Mouse (Mus musculus) thymus, adult 2 months (tissue): ENCODE results near the gene Ccdc116. TPM values are rescaled to one million over a fixed set of nuclear protein-coding genes. Genes with fewer than 3 reads are reported as not detected.

Experiments used
- DNase-seq: peaks from one replicate; pipeline ENCODE4 v3.0.0; 2021
- H3K27ac ChIP-seq: fragments of 200-500 bp; 2 replicates; pipeline ENCODE4 v1.5.1; 2012; ENCODE audit warnings: low read length, control low read depth; ENCODE audit not compliant: control insufficient read depth, insufficient read depth
- H3K27me3 ChIP-seq: fragments of 200-500 bp; 2 replicates; pipeline ENCODE4 v1.6.1; 2012; ENCODE audit warnings: mild to moderate bottlenecking, low read length, moderate library complexity, mixed read lengths; ENCODE audit not compliant: control insufficient read depth, insufficient read depth
- H3K36me3 ChIP-seq: fragments of 200-500 bp; 2 replicates; pipeline ENCODE4 v1.6.1; 2012; ENCODE audit warnings: mild to moderate bottlenecking, low read length, moderate library complexity; ENCODE audit not compliant: control insufficient read depth, insufficient read depth
- H3K4me1 ChIP-seq: fragments of 200-500 bp; replicated peaks from 2 replicates; pipeline ENCODE4 v1.6.1; 2012; ENCODE audit warnings: low read length; ENCODE audit not compliant: control insufficient read depth, insufficient read depth
- H3K4me3 ChIP-seq: fragments of 200-500 bp; 2 replicates; pipeline ENCODE4 v1.5.1; 2012; ENCODE audit warnings: mild to moderate bottlenecking, low read length, control low read depth, moderate library complexity; ENCODE audit not compliant: control insufficient read depth, insufficient read depth
- CTCF ChIP-seq: fragments of 200-500 bp; IDR thresholded peaks from 2 replicates; pipeline ENCODE4 v1.5.1; 2012; ENCODE audit warnings: mild to moderate bottlenecking, control low read depth, low read length, moderate library complexity, borderline replicate concordance; ENCODE audit not compliant: control insufficient read depth, poor library complexity, insufficient read depth; ENCODE audit errors: extremely low read depth
- POLR2A ChIP-seq: fragments of 200-500 bp; IDR thresholded peaks from 2 replicates; pipeline ENCODE4 v1.6.1; 2012; ENCODE audit warnings: mild to moderate bottlenecking, low read length, control low read depth, moderate library complexity; ENCODE audit not compliant: control insufficient read depth, poor library complexity, insufficient read depth; ENCODE audit errors: extremely low read depth
- WGBS: fragments of 180-500 bp; shearing (Covaris S2); methylation state at CpG from one replicate; pipeline ENCODE4 v1.1.7; 2018; 5-methylcytosine and 5-hydroxymethylcytosine counted together
- polyA plus RNA-seq: library from polyadenylated mRNA; depleted of rRNA; stranded (reverse); fragments of >200 nt; gene quantifications from 2 replicates; pipeline ENCODE4 v1.2.3, GENCODE M21; 2012

Ccdc116 gene
- polyA plus RNA-seq, 1 experiment, result 3.5 TPM

DNA sequence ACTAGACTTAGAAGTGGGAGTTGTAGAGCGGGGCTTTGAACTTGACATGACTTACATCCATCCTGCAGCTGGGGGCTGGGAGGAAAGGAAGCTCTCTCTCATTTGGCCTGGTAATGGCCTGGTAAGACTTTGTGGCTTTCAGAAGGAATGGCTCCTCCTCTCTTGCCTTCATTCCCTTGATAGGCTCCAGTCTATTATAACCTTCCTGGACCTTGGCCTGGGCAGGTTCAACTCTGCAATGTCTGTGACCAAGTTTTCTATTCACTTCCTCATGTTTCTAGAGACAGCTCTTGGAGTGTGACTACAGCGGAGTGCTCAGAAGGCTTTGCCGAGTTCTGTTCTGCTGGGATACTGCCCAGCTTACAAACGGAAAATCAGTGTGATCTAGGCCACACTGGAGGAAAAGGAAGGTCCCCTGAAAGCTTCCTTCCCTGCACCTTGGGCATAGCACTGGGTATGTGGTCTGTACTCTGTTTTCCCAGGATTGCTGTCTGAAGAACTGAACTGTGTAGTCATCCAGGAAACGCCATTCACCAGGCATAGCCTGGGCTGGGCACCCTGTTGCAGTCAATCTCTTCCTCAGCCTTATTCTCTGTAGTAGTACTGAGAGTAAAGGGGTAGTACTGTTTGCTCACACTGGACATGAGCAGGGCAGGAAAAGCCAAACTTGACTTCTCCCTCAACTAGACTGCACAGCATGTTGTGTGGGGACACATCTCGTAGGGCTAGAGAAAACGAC is 3.7 kb upstream of the Ccdc116 start:
- 91% methylated on average over 7 of the region's 7 CpGs for WGBS
- H3K27me3 ChIP-seq, result no peaks in the 10 kb centered on the region
- H3K4me3 ChIP-seq, result no peak overlapping the region
- peaks cover 25% of the 10 kb centered on the region for H3K36me3 ChIP-seq
- no peak for TF ChIP-seq POLR2A
- no peak for TF ChIP-seq CTCF
- H3K27ac ChIP-seq, result no peak overlapping the region
- peaks cover 12% of the 10 kb centered on the region for H3K4me1 ChIP-seq
- DNase-seq, result no peak

GRCm38 (mm10) chr16:17148084-17148483 is 1.1 kb upstream of the Ccdc116 start:
- H3K27me3 ChIP-seq, result no peaks in the 10 kb centered on the region
- TF ChIP-seq POLR2A (no peak), CTCF (no peak; the same call in 1 of the 2 replicates)
- 72% methylated on average over 16 of the region's 16 CpGs for WGBS
- no peak overlapping the region for H3K27ac ChIP-seq
- H3K4me1 ChIP-seq, result peaks cover 12% of the 10 kb centered on the region
- H3K36me3 ChIP-seq, result peaks cover 6% of the 10 kb centered on the region
- DNase-seq, result peak; percentile 47
- H3K4me3 ChIP-seq, result peak overlapping the region; percentile 49

DNA sequence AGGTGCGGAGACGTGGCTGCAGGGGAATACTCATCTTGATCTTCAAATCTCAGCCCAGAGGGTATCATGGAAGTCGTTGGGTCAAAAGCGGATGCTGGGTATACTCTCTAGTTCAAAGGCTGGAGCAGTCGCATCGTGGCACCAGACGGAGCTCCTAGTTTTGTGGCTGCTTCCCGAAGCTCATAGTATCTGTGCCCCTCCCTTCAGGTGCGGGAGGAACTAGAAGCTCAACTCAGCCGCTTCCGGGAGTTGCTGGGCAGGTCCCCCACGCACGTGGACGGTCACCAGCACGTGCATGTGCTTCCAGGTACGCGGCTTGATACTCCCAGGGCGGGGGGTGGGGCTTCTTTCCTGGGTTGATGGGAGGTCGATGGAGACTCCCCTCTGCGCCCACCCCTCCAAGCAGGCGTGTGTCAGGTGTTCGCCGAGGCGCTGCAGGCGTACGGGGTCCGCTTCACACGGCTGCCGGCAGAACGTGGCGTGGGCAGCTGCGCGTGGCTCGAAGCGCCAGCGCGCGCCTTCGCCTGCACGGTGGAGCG is 431 bp upstream of the Ccdc116 start:
- peak; percentile 26 for DNase-seq
- H3K27me3 ChIP-seq, result no peaks in the 10 kb centered on the region
- H3K4me1 ChIP-seq, result peaks cover 12% of the 10 kb centered on the region
- H3K27ac ChIP-seq, result no peak overlapping the region
- 1% methylated on average over 41 of the region's 41 CpGs for WGBS
- TF ChIP-seq CTCF (no peak), POLR2A (no peak)
- peak overlapping the region; percentile 49 for H3K4me3 ChIP-seq
- H3K36me3 ChIP-seq, result peaks cover 4% of the 10 kb centered on the region

GRCm38 (mm10) chr16:17144339-17144738 is 2.7 kb downstream of the Ccdc116 start, which contains the start of gene Ydjc:
Ydjc (plus strand) TSS chr16:17144621.
- no peak for TF ChIP-seq CTCF
- 51% methylated on average over 7 of the region's 7 CpGs for WGBS
- no peaks in the 10 kb centered on the region for H3K36me3 ChIP-seq
- H3K27me3 ChIP-seq, result no peaks in the 10 kb centered on the region
- H3K4me1 ChIP-seq, result peaks cover 12% of the 10 kb centered on the region
- no peak for DNase-seq
- no peak within 1 kb of the TSS for H3K27ac ChIP-seq
- H3K4me3 ChIP-seq, result no peak within 1 kb of the TSS

DNA sequence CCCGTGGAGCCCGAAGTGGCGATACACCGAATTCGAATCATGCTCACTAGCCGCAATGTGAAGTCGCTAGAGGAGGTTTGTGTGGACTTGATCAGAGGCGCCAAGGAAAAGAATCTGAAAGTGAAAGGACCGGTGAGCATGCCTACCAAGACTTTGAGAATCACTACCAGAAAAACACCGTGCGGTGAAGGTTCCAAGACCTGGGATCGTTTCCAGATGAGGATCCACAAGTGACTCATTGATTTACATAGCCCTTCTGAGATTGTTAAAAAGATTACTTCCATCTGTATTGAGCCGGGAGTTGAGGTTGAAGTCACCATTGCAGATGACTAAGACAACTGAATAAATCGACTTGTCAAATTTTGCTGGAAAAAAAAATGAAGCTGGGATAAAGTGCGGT is 9.7 kb downstream of the Ccdc116 start:
- WGBS, result 91% methylated on average over 15 of the region's 15 CpGs
- no peaks in the 10 kb centered on the region for H3K36me3 ChIP-seq
- no peak overlapping the region for H3K27ac ChIP-seq
- no peaks in the 10 kb centered on the region for H3K4me1 ChIP-seq
- H3K4me3 ChIP-seq, result no peak overlapping the region
- DNase-seq, result no peak
- no peaks in the 10 kb centered on the region for H3K27me3 ChIP-seq
- TF ChIP-seq CTCF (no peak), POLR2A (no peak)

- Histone ChIP-seq H3K36me3 (no peaks in the 10 kb centered on the region), H3K27ac (no peak overlapping the region), H3K4me3 (no peak overlapping the region), H3K27me3 (no peaks in the 10 kb centered on the region), H3K4me1 (peaks cover 7% of the 10 kb centered on the region; the same call in 1 of the 2 replicates)
- DNase-seq, result no peak
- 74% methylated on average over 7 of the region's 7 CpGs for WGBS
- TF ChIP-seq POLR2A (no peak), CTCF (no peak)
Observed at GRCm38 (mm10) chr16:17132906-17133200, 14.2 kb downstream of the Ccdc116 start.
